Mouse (Mus musculus) lung, postnatal 0 days (tissue): ENCODE measurements at regions not wholly inside any gene's neighbourhood (a gene's known extent, or its start where the extent isn't known, plus 50 kb on each side); places are given as distances from the start of the nearest gene placed in this dataset.

ENCODE experiments used
- CTCF ChIP-seq: IDR thresholded peaks from 2 replicates; pipeline ENCODE4 v1.5.1; 2016; ENCODE audit warnings: antibody characterized with exemption, mild to moderate bottlenecking
- EP300 ChIP-seq: IDR thresholded peaks from 2 replicates; pipeline ENCODE4 v1.6.1; 2016; ENCODE audit warnings: antibody characterized with exemption, mild to moderate bottlenecking, control low read depth

DNA sequence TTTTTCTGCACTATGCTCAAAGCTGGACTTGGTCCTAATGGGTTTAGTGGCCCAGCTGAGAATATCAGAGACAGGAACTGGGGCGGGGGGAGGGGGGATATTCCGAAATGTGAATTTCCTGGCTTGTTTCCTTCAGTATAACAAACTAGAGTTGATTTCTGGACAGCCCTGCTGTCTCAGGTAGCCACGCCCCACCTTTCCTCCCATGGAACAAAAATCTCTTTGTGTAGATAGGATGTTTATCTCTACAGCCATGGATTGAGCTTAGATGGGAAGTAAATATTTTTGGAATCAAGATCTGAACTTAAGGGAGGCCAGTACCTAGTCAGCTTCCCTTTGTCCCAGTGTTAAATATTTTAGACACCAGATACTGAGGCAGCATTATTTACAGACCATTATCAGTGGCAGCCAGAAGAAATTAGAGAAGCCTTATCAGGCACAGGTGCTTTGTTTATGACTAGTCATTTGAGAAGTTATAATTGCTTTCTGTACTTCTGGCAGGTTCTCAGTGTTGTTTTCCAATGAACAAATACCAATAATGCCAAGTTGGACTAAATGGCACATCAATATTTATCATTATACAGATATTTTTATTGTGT is 84.7 kb upstream of the A1bg start:
- no peak for TF ChIP-seq CTCF
- peak; percentile 85 for TF ChIP-seq EP300
